Comparison of ENCODE assay signal across 15 mouse cellular contexts in the genomic region with DNA sequence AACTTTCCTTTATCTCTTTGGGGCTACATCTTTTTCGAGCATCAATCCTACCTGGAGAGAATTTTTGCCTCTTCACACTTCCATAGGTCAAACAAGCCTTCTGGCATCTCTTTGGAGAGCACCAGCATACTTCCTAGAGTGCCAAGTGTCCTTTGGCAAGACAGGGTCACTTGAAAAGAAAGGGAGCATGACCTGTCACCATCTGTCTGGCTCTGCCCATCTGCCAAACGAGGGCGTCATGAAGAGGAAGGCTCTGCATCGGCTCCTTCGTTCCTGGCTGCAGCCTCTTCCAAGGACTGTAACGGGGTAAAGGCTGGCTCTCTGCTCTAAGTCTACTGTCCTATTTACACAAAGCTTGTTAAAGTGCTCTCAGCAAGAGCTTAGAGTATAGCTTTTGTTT.
DNase-seq lines count a peak whose midpoint lies in the region; ATAC-seq lines count a peak whose summit lies in the region.
"Had no signal": no experiment of that assay in that cellular context is flagged by ENCODE, and none has a peak within 500 bp of the region (broad histone marks: within the 10 kb centered on the region; RNA-seq: fewer than 3 reads in every experiment).

No protein-coding gene starts in this region.

- DNase-seq in embryo, embryonic 10 days (ENCODE audit: low spot score): peak; percentile 15
- DNase-seq in embryo, embryonic 9.5 days (ENCODE audit: extremely low spot score): no peak
- peak; percentile 6 to 17 for DNase-seq in kidney, postnatal 36 days
- no peak for DNase-seq in kidney, postnatal 4 days
- peak; percentile 64 to 79 for DNase-seq in cerebellum, adult 18-20 months
- DNase-seq in cerebellum, postnatal 36 days: peak; percentile 66 to 68
- DNase-seq in adrenal gland, postnatal 36 days: no peak
- DNase-seq: heart, postnatal 4 days; kidney, postnatal 25 days; liver; lung, adult 2 months had no signal

- ATAC-seq in CD4-positive, CD25-positive, alpha-beta regulatory T cell, adult 4 months: no peak
- ATAC-seq: forebrain, embryonic 16.5 days; intestine, embryonic 15.5 days; midbrain, embryonic 15.5 days had no signal

Comparison
In these comparisons a context has a peak if more than half of its experiments do, and no peak if none do; other contexts are left out.
1. DNase-seq: peak in embryo, embryonic 10 days (single experiment), kidney, postnatal 36 days (2 of 2), cerebellum, adult 18-20 months (2 of 2) and cerebellum, postnatal 36 days (2 of 2); none in embryo, embryonic 9.5 days (single experiment), kidney, postnatal 4 days (0 of 2) and adrenal gland, postnatal 36 days (0 of 2).